Mouse (Mus musculus) embryonic facial prominence, embryonic 10.5 days (tissue): Measurements from ENCODE around the gene Akr1b8. TPM values are rescaled to one million over a fixed set of nuclear protein-coding genes. Genes with fewer than 3 reads are reported as not detected.
"Not testable (repeated sequence)": the region's sequence is repeated elsewhere in the genome, so short reads cannot be mapped to it uniquely, and the experiment has no call there.

Experiments
- DNase-seq: peaks from one replicate; pipeline ENCODE4 v3.0.0-alpha.2; 2017; ENCODE audit warnings: low spot score
- H3K27ac ChIP-seq: fragments of 300-500 bp; sonication (generic); replicated peaks from 2 replicates; pipeline ENCODE4 v1.5.1; 2016; ENCODE audit warnings: mild to moderate bottlenecking
- H3K27me3 ChIP-seq: fragments of 300-500 bp; sonication (generic); replicated peaks from 2 replicates; pipeline ENCODE4 v1.6.1; 2016; ENCODE audit warnings: low read depth, mild to moderate bottlenecking; ENCODE audit not compliant: poor library complexity, severe bottlenecking
- H3K36me3 ChIP-seq: fragments of 300-500 bp; sonication (generic); replicated peaks from 2 replicates; pipeline ENCODE4 v1.6.1; 2016; ENCODE audit warnings: mild to moderate bottlenecking, moderate library complexity
- H3K4me1 ChIP-seq: fragments of 300-500 bp; sonication (generic); 2 replicates; pipeline ENCODE4 v1.6.1; 2016
- H3K4me3 ChIP-seq: fragments of 300-500 bp; sonication (generic); 2 replicates; pipeline ENCODE4 v1.5.1; 2016; ENCODE audit warnings: mild to moderate bottlenecking, moderate library complexity
- H3K9me3 ChIP-seq: fragments of 300-500 bp; sonication (generic); 2 replicates; pipeline ENCODE4 v1.6.1; 2016; ENCODE audit warnings: mild to moderate bottlenecking
- WGBS: fragments of 180-500 bp; shearing (Covaris S2); methylation state at CpG from one replicate; pipeline ENCODE4 v1.1.7; 2016; 5-methylcytosine and 5-hydroxymethylcytosine counted together
- polyA plus RNA-seq: library from polyadenylated mRNA; unstranded; fragments of >200 nt; fragmentation: Nextera tagmentation; extraction: Ambion mirVana; gene quantifications from 2 replicates; pipeline ENCODE4 v1.2.1, GENCODE M21; 2016

Akr1b8 gene
- polyA plus RNA-seq, 1 experiment from 2014 or later: 14.1 TPM

GRCm38 (mm10) chr6:34354354-34355348 lies 732 bp downstream of the Akr1b8 start:
- H3K36me3 ChIP-seq: no peaks in the 10 kb centered on the region
- peaks cover 19% of the 10 kb centered on the region for H3K4me1 ChIP-seq
- H3K27ac ChIP-seq: peak overlapping the region; percentile 76
- peak overlapping the region; percentile 55 for H3K4me3 ChIP-seq
- WGBS: 66% methylated on average over 8 of the region's 8 CpGs
- H3K27me3 ChIP-seq: no peaks in the 10 kb centered on the region; the same call in 1 of the 2 replicates
- no peak for DNase-seq
- no peaks in the 10 kb centered on the region for H3K9me3 ChIP-seq

- no peak for DNase-seq
- Histone ChIP-seq H3K36me3 (no peaks in the 10 kb centered on the region), H3K27me3 (no peaks in the 10 kb centered on the region; the same call in 1 of the 2 replicates), H3K4me3 (no peak overlapping the region), H3K27ac (no peak overlapping the region), H3K4me1 (peaks cover 21% of the 10 kb centered on the region), H3K9me3 (no peaks in the 10 kb centered on the region)
- WGBS: 74% methylated on average over 6 of the region's 6 CpGs
These were observed 1.4 kb downstream of the Akr1b8 start for GRCm38 (mm10) chr6:34355349-34355747.

GRCm38 (mm10) chr6:34355841-34356240 lies 1.9 kb downstream of the Akr1b8 start:
- DNase-seq: no peak
- Histone ChIP-seq H3K27ac (no peak overlapping the region), H3K36me3 (no peaks in the 10 kb centered on the region), H3K4me1 (peaks cover 23% of the 10 kb centered on the region), H3K27me3 (no peaks in the 10 kb centered on the region; the same call in 1 of the 2 replicates), H3K4me3 (no peak overlapping the region), H3K9me3 (no peaks in the 10 kb centered on the region)
- 83% methylated on average over 9 of the region's 9 CpGs for WGBS

- Histone ChIP-seq H3K4me1 (peaks cover 15% of the 10 kb centered on the region), H3K27me3 (no peaks in the 10 kb centered on the region), H3K4me3 (no peak overlapping the region), H3K9me3 (no peaks in the 10 kb centered on the region), H3K27ac (no peak overlapping the region), H3K36me3 (no peaks in the 10 kb centered on the region)
- no peak for DNase-seq
- WGBS: 80% methylated on average over 12 of the region's 12 CpGs
These were observed 10.6 kb downstream of the Akr1b8 start for GRCm38 (mm10) chr6:34364217-34365136.

GRCm38 (mm10) chr6:34367998-34368397 lies 14.1 kb downstream of the Akr1b8 start:
- Histone ChIP-seq H3K36me3 (no peaks in the 10 kb centered on the region), H3K4me1 (peaks cover 16% of the 10 kb centered on the region), H3K4me3 (no peak overlapping the region), H3K9me3 (no peaks in the 10 kb centered on the region), H3K27me3 (no peaks in the 10 kb centered on the region), H3K27ac (no peak overlapping the region)
- no peak for DNase-seq
- 80% methylated on average over 9 of the region's 9 CpGs for WGBS

- H3K27me3 ChIP-seq: no peaks in the 10 kb centered on the region
- no peaks in the 10 kb centered on the region for H3K9me3 ChIP-seq
- no peaks in the 10 kb centered on the region for H3K36me3 ChIP-seq
- peaks cover 16% of the 10 kb centered on the region for H3K4me1 ChIP-seq
- DNase-seq: no peak
- no peak overlapping the region for H3K27ac ChIP-seq
- 84% methylated on average over 8 of the region's 8 CpGs for WGBS
- no peak overlapping the region for H3K4me3 ChIP-seq
These were observed 16.2 kb downstream of the Akr1b8 start for GRCm38 (mm10) chr6:34370081-34370480.

GRCm38 (mm10) chr6:34371700-34372351 lies 17.9 kb downstream of the Akr1b8 start:
- peak overlapping the region; percentile 34; the same call in 1 of the 2 replicates for H3K4me3 ChIP-seq
- H3K9me3 ChIP-seq: no peaks in the 10 kb centered on the region
- H3K36me3 ChIP-seq: no peaks in the 10 kb centered on the region
- peaks cover 16% of the 10 kb centered on the region for H3K4me1 ChIP-seq
- no peaks in the 10 kb centered on the region for H3K27me3 ChIP-seq
- WGBS: 28% methylated on average over 18 of the region's 18 CpGs
- H3K27ac ChIP-seq: no peak overlapping the region
- DNase-seq: peak; percentile 69

- Histone ChIP-seq H3K27ac (no peak overlapping the region), H3K4me1 (peaks cover 10% of the 10 kb centered on the region), H3K9me3 (no peaks in the 10 kb centered on the region), H3K36me3 (no peaks in the 10 kb centered on the region), H3K4me3 (no peak overlapping the region), H3K27me3 (no peaks in the 10 kb centered on the region)
- no peak for DNase-seq
- WGBS: 86% methylated on average over 7 of the region's 7 CpGs
These were observed 19.9 kb downstream of the Akr1b8 start for GRCm38 (mm10) chr6:34373841-34374240.

GRCm38 (mm10) chr6:34375888-34376287 lies 22.0 kb downstream of the Akr1b8 start:
- not testable (repeated sequence) for DNase-seq, H3K27me3 ChIP-seq, H3K4me3 ChIP-seq, H3K9me3 ChIP-seq, H3K27ac ChIP-seq, H3K4me1 ChIP-seq, H3K36me3 ChIP-seq
- WGBS: 86% methylated on average over 5 of the region's 5 CpGs

GRCm38 (mm10) chr6:34383401-34383800 lies 29.5 kb downstream of the Akr1b8 start:
- no peaks in the 10 kb centered on the region for H3K27me3 ChIP-seq
- H3K9me3 ChIP-seq: no peaks in the 10 kb centered on the region
- no peak overlapping the region for H3K27ac ChIP-seq
- H3K4me1 ChIP-seq: peaks cover 21% of the 10 kb centered on the region
- peaks cover 2% of the 10 kb centered on the region; the same call in 1 of the 2 replicates for H3K36me3 ChIP-seq
- no peak for DNase-seq
- no peak overlapping the region for H3K4me3 ChIP-seq
- WGBS: 42% methylated on average over 8 of the region's 8 CpGs

- peaks cover 21% of the 10 kb centered on the region for H3K4me1 ChIP-seq
- H3K9me3 ChIP-seq: no peaks in the 10 kb centered on the region
- H3K27me3 ChIP-seq: no peaks in the 10 kb centered on the region
- peaks cover 10% of the 10 kb centered on the region for H3K36me3 ChIP-seq
- peak within 1 kb of the TSS; percentile 52 for H3K27ac ChIP-seq
- peak within 1 kb of the TSS; percentile 60 for H3K4me3 ChIP-seq
- peak; percentile 74 for DNase-seq
- under 1% methylated on average over 17 of the region's 17 CpGs for WGBS
These were observed 30.3 kb downstream of the Akr1b8 start, which contains the start of gene Akr1b10 for GRCm38 (mm10) chr6:34384110-34384661. Gene Akr1b10 (plus strand): TSS chr6:34384218.
